Mouse (Mus musculus) spleen, postnatal 10 days (tissue): ENCODE results near the gene AI464131.

Source experiments
- DNase-seq, 2 experiments: peaks; one replicate each; pipeline ENCODE4 v3.0.0; 2021 to 2022; ENCODE audit warnings: low spot score in 2 of 2

Gene AI464131

DNA sequence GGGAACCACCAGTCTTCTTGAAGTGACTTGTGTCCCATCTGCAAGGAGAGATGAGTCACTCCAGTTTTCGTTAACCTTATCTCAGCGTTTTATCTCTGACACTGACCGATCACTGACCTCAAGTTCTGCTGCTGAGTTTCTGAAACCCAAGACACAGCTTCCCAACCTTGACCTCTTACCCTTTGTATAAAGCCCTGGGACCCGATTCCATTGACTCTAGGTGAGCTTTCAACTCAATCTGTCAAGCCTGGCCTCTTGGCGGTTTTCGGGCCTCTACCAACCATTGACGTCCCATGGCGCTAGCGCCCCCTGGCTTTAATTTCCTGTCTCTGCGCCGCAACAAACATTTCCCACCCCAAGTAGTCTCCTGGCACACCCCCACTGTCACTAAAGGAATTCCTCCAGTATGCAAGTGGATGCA lies 2.3 kb upstream of the AI464131 start:
- DNase-seq: peak in 1 of 2 experiments; percentile 39

GRCm38 (mm10) chr4:41504325-41504724 lies 1.4 kb upstream of the AI464131 start:
- DNase-seq: no peak

- DNase-seq: no peak
These were observed 520 bp downstream of the AI464131 start for GRCm38 (mm10) chr4:41502171-41502940.

- DNase-seq: no peak
These were observed 2.1 kb downstream of the AI464131 start for GRCm38 (mm10) chr4:41500787-41501186.

GRCm38 (mm10) chr4:41499619-41500018 lies 3.3 kb downstream of the AI464131 start:
- DNase-seq: no peak

DNA sequence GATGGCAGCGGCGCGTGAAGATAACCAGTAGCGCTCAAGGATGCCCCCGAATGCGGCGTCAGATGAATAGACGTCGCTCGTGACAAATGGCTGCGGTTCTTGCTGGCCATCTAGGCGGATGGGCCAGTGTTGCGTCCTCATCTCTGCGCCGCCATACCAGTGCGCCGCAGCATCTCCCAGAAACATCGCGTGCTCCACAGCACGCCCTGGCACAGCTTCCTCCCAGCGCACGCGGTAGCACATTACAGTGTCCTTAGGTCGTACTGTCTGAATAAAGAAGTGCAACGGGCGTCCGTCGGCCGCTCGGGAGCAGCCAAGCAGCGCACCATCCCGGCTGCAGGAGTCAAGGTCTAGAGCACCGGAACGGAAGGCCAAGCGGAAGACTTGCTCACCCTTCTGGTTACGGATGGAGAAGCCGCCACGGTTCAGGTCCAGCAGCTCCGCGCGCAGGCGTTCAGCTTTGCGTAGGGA lies 3.9 kb downstream of the AI464131 start:
- no peak for DNase-seq

DNA sequence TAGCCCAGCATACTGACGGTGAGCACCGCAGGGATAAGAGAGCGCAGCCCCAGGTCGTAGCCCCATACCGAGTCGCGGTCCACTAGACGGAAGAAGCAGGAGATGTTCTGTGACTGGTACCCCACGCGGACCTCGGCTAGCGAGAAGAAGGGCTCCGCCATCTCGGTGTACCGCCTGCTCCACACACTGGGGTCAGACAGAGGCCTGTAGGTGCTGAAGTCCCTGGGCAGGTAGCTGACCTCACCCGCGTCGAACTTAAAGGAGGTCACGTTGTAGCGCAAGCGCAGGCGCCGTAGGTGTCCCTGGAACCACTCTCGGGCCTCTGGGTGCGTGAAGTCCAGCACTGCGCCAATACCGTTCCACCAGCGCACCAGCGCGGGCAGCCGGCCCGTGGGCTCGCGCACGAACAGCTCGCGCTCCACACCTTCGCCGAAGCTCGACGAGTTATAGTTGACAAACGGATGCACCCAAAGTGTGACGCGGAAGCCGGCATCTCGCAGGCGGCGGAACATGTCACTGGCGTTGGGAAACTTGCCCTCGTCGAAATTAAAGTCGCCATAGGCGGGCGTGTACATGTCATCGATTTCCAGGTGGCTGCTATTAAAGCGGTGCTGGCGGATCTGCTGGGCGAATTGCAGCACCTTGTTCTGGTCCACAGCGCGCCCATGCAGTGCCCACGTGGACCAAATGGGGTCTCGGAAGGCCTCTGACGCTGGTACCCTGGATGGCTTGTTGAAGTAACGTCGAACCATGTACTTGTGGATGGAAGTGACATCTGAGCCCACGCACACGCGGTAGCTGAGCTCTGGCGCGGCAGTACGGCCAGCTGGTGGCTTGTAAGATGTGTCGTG lies 4.7 kb downstream of the AI464131 start:
- no peak for DNase-seq

GRCm38 (mm10) chr4:41497579-41497978 lies 5.3 kb downstream of the AI464131 start:
- peak in 1 of 2 experiments; percentile 51 for DNase-seq

GRCm38 (mm10) chr4:41497046-41497445 lies 5.8 kb downstream of the AI464131 start:
- DNase-seq: no peak

GRCm38 (mm10) chr4:41495850-41496249 lies 7.0 kb downstream of the AI464131 start:
- DNase-seq: no peak

GRCm38 (mm10) chr4:41495076-41495475 lies 7.8 kb downstream of the AI464131 start:
- DNase-seq: no peak

- no peak for DNase-seq
These were observed 8.5 kb downstream of the AI464131 start for GRCm38 (mm10) chr4:41494378-41494777.

GRCm38 (mm10) chr4:41493464-41494116 lies 9.3 kb downstream of the AI464131 start:
- no peak for DNase-seq

DNA sequence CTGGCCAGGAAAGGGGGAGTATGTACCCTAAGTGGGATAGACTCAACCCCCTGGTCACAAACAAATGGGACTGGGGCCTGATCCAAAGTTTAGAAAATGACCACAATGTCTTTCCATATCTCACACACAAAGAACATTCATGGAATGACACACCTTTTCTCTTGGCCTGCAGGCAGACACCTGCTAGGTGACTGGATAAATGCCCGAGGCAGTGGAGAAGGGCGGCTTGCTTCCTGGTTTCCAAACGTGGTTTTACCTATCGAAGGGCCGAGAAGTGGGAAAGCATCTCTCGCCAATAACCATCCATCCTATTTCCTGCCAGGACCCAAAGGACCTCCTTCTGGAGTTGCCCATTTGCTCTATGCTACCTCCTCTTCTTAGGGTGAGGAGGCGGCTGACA lies 9.9 kb downstream of the AI464131 start:
- DNase-seq: no peak

DNA sequence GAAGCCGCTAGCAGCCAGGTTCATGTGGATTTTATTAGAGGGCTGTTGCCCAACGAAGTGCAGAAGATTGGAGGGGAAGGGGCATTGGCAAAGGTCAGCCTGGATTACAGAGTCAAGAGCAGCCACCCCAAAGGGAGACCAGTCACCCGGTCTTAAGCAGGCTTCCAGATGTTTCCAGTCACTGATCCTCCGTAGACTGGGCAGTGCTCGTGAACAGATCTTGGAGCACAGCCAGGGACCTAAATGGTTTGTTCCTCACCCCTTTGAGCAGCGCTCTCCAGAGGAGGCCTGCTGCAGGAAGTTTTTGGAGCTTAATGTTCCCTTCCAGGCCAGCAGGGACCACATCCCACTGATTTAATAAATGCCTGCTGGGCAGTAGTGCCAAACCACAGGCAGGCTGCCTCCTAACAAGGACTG lies 21.3 kb downstream of the AI464131 start:
- no peak for DNase-seq

GRCm38 (mm10) chr4:41480254-41480653 lies 22.6 kb downstream of the AI464131 start:
- no peak for DNase-seq

GRCm38 (mm10) chr4:41479456-41479804 lies 23.4 kb downstream of the AI464131 start:
- DNase-seq: no peak

DNA sequence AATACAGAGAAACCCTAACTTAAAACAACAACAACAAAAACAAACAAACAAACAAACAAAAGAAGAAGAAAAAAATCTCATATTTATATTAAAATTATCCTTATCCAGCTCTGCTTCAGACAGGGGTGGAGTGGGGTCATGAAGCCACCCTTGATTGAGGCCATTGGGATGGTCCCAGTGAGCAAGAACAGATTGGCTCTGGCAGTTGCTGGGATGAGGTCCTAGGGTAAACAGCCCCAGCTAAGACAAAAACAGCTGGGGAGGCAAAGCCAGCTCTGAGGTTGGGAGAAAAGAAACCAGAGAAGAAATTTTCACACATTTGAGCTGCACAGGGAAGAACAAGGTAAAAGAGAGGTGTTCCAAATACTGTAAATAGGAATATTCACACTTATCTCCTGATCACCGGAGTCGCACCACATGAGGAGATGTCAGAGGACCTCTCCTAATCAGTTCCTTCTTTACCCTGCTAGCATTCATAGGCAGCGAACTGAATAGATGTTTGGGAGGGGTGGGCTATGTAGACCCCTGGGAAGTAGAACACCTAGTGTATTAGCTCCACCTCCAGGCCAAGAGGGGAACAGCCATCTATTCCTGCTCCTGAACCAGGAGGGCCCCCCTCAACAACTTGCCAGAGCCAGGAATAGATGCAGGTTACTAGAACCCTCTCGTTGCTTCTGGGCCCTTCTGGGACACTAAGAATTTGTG lies 24.0 kb downstream of the AI464131 start:
- no peak for DNase-seq

- DNase-seq: no peak
These were observed 25.2 kb downstream of the AI464131 start for GRCm38 (mm10) chr4:41477648-41478160.

DNA sequence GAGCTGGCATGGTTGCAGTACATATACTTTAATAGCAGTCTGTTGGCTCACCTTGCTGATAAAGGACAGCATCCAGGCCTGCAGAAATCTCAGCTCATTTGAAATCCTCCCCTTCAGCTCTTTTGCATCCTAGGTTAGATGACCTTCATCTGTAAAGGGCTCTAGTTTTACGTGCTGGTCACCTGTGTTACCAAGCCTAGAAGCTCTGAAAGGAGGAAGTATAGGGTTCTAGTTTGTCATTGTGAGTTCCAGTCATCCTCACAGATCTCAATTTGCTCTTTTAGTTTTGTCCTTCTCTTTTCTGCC lies 31.5 kb downstream of the AI464131 start:
- DNase-seq: no peak

GRCm38 (mm10) chr4:41470684-41471383 lies 32.0 kb downstream of the AI464131 start:
- no peak for DNase-seq
